Mouse (Mus musculus) heart, embryonic 16.5 days (tissue): ENCODE measurements around the gene Best1. TPM values are rescaled to one million over a fixed set of nuclear protein-coding genes. Genes with fewer than 3 reads are reported as not detected.

Experiments used
- ATAC-seq: fragments of 200-750 bp; cut with Nextera tagmentation; replicated peaks from 2 replicates; pipeline ENCODE4 v1.8.0; 2017; ENCODE audit warnings: moderate number of reproducible peaks; ENCODE audit not compliant: insufficient read depth, low FRiP score; ENCODE audit errors: extremely low read depth
- H3K27ac ChIP-seq: fragments of 300-500 bp; sonication (generic); 2 replicates; pipeline ENCODE4 v1.5.1; 2014; ENCODE audit warnings: mild to moderate bottlenecking, low read length, control low read depth, moderate library complexity
- H3K27me3 ChIP-seq: fragments of 300-500 bp; sonication (generic); 2 replicates; pipeline ENCODE4 v1.6.1; 2014; ENCODE audit warnings: low read length, mixed read lengths; ENCODE audit not compliant: control insufficient read depth, insufficient read depth
- H3K36me3 ChIP-seq: fragments of 300-500 bp; sonication (generic); 2 replicates; pipeline ENCODE4 v1.6.1; 2014; ENCODE audit not compliant: control insufficient read depth, insufficient read depth
- H3K4me1 ChIP-seq: fragments of 300-500 bp; sonication (generic); 2 replicates; pipeline ENCODE4 v1.6.1; 2014; ENCODE audit warnings: low read length, mixed read lengths; ENCODE audit not compliant: control insufficient read depth, insufficient read depth
- H3K4me2 ChIP-seq: fragments of 300-500 bp; sonication (generic); 2 replicates; pipeline ENCODE4 v1.6.1; 2014; ENCODE audit warnings: low read depth, mild to moderate bottlenecking, control low read depth, low read length
- H3K4me3 ChIP-seq: fragments of 300-500 bp; sonication (generic); 2 replicates; pipeline ENCODE4 v1.5.1; 2014; ENCODE audit warnings: mild to moderate bottlenecking, control low read depth, low read length
- H3K9ac ChIP-seq: fragments of 300-500 bp; sonication (generic); 2 replicates; pipeline ENCODE4 v1.6.1; 2014; ENCODE audit warnings: low read length, control low read depth
- H3K9me3 ChIP-seq: fragments of 300-500 bp; sonication (generic); replicated peaks from 2 replicates; pipeline ENCODE4 v1.6.1; 2016; ENCODE audit warnings: low read length; ENCODE audit not compliant: control insufficient read depth
- WGBS: fragments of 180-500 bp; shearing (Covaris S2); extraction: QIAGEN DNeasy Blood & Tissue Kit; methylation state at CpG from one replicate; pipeline ENCODE4 v1.1.7; 2014; 5-methylcytosine and 5-hydroxymethylcytosine counted together
- polyA plus RNA-seq: library from polyadenylated mRNA; unstranded; fragments of >200 nt; fragmentation: Nextera tagmentation; extraction: Ambion mirVana; gene quantifications from 2 replicates; pipeline ENCODE4 v1.2.1, GENCODE M21; 2015

Best1 gene
- polyA plus RNA-seq, 1 experiment from 2014 or later: 0.28 TPM

DNA sequence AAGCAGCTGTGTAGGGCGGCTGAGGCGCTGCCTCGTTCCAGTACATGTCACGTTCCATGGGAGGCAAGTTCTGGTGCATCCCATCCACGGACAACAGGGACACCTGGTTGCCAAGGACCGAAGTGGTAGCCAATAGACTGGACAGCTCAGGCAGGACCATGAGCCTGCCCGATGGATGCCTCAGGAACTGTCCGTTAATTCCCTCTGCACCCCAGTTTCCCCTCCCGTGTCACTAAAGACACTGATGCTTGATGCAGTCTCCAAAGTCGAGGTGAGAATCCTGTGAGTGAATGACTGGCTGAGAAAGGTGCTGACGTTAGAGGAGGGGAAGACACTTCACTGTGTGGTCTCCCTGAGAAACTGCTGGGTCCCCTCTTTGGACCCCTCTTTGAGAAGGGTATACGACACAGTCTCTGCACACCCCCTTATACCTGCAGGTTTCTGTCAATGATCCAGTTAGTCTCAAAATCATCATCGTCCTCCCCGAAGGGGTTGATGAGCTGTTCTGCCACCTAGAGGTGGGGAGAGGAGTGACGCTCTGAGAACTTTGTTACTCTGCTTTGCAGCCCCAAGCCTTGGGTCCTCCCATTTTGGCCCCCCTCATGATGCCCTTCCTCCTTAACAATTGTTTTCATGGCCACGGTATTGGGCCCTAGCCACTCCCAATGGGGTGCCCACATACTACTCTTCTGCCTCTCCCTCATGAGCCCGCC is 12.1 kb downstream of the Best1 start:
- Histone ChIP-seq H3K27me3 (no peaks in the 10 kb centered on the region), H3K4me3 (no peak overlapping the region), H3K4me2 (no peak overlapping the region), H3K27ac (no peak overlapping the region), H3K4me1 (peaks cover 2% of the 10 kb centered on the region; the same call in 1 of the 2 replicates), H3K9ac (no peak overlapping the region), H3K9me3 (no peaks in the 10 kb centered on the region), H3K36me3 (peaks cover 16% of the 10 kb centered on the region)
- no peak for ATAC-seq
- 62% methylated on average over 17 of the region's 17 CpGs for WGBS

GRCm38 (mm10) chr19:9987593-9987992 is 13.8 kb downstream of the Best1 start:
- Histone ChIP-seq H3K27ac (no peak overlapping the region), H3K9ac (no peak overlapping the region)

DNA sequence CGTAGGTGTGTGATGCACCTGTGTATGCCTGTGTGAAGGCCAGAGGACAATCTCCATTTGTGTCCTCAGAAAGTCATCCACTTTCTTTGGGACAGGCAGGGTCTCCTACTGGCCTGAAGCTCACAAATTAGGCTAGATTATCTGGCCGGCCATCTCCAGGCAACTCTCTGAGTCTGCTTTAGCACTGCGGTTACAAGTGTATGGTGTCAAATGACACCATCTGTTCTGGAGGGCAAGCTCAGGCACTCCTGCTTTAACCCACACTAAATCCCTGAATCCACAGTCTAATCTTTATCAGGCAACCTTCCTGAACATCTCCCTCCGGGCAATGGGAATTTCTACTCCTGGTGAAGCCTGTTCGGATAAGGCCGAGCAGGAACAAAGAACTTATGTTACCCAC is 14.2 kb downstream of the Best1 start:
- WGBS: 32% methylated on average over 6 of the region's 6 CpGs

More at GRCm38 (mm10) chr19:9987593-9987992, 13.8 kb downstream of the Best1 start:
- H3K27me3 ChIP-seq: no peaks in the 10 kb centered on the region
- peaks cover 19% of the 10 kb centered on the region for H3K36me3 ChIP-seq
- no peak for ATAC-seq
- no peak overlapping the region for H3K4me3 ChIP-seq
- H3K9me3 ChIP-seq: no peaks in the 10 kb centered on the region
- no peak overlapping the region for H3K4me2 ChIP-seq
- peaks cover 9% of the 10 kb centered on the region for H3K4me1 ChIP-seq

DNA sequence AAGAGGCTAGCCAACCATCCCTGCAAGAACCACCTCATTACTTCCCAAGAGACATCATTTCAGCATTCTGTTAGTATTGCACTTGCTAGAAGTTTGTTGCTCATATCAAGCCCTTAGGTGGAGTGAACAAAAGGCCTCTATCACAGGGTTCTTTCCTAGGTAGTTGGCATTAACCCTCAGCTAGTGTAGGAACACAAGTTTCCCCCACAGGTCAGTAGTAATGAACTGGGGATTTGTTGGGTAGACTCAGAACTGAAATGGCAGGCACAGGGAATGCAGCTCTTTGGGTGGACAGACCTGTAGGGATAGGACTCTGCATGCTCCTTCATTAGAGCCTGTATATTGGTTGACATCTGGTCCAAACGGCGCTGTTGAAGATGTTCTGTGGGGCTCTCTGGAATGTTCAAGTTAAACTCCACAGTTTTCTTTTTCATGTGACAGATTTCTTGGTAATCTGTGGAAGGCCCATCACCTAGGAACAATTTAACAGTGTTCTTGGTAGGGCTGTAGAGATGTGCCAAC is 15.5 kb downstream of the Best1 start:
- Histone ChIP-seq H3K4me2 (no peak overlapping the region), H3K27ac (no peak overlapping the region), H3K4me1 (peaks cover 17% of the 10 kb centered on the region), H3K36me3 (peaks cover 19% of the 10 kb centered on the region), H3K9ac (no peak overlapping the region), H3K27me3 (no peaks in the 10 kb centered on the region), H3K4me3 (no peak overlapping the region), H3K9me3 (no peaks in the 10 kb centered on the region)
- WGBS: 91% methylated on average over 2 of the region's 2 CpGs
- no peak for ATAC-seq

More for the DNA sequence above, 14.2 kb downstream of the Best1 start:
- Histone ChIP-seq H3K27me3 (no peaks in the 10 kb centered on the region), H3K27ac (no peak overlapping the region), H3K9me3 (no peaks in the 10 kb centered on the region), H3K4me3 (no peak overlapping the region), H3K4me2 (no peak overlapping the region), H3K4me1 (peaks cover 9% of the 10 kb centered on the region), H3K36me3 (peaks cover 19% of the 10 kb centered on the region), H3K9ac (no peak overlapping the region)
- no peak for ATAC-seq

- Histone ChIP-seq H3K27ac (no peak overlapping the region), H3K36me3 (peaks cover 19% of the 10 kb centered on the region), H3K4me1 (peaks cover 17% of the 10 kb centered on the region), H3K4me3 (no peak overlapping the region), H3K9ac (no peak overlapping the region), H3K9me3 (no peaks in the 10 kb centered on the region), H3K4me2 (no peak overlapping the region), H3K27me3 (no peaks in the 10 kb centered on the region)
- WGBS: 91% methylated on average over 6 of the region's 6 CpGs
- ATAC-seq: no peak
These were observed 16.1 kb downstream of the Best1 start for GRCm38 (mm10) chr19:9985190-9985899.

DNA sequence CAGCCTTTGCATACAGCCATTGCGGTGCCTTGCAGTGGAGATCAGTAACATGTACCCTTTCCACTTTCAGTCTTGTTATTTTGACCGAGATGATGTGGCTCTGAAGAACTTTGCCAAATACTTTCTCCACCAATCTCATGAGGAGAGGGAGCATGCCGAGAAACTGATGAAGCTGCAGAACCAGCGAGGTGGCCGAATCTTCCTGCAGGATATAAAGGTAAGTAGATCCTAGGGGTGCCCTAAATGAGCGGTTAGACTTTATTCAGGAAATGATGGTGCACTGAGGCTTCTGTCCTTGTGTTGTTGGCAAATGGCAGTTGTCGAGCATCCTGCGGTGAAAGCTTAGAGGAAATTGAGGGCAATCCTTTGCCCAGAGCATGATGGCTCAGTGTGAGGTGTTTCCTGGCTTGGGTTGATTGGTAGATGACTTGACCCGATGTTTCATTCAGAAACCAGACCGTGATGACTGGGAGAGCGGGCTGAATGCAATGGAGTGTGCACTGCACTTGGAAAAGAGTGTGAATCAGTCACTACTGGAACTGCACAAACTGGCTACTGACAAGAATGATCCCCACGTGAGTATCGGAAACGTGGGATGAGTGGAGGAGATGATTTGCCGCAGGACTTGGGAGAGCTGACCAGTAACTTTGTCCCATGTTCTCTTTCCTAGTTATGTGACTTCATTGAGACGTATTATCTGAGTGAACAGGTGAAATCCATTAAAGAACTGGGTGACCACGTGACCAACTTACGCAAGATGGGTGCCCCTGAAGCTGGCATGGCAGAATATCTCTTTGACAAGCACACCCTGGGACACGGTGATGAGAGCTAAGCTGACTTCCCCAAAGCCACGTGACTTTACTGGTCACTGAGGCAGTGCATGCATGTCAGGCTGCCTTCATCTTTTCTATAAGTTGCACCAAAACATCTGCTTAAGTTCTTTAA is 17.1 kb downstream of the Best1 start:
- no peaks in the 10 kb centered on the region for H3K9me3 ChIP-seq
- H3K4me3 ChIP-seq: peak overlapping the region; percentile 87
- H3K4me1 ChIP-seq: peaks cover 17% of the 10 kb centered on the region
- no peaks in the 10 kb centered on the region for H3K27me3 ChIP-seq
- 86% methylated on average over 20 of the region's 20 CpGs for WGBS
- peak overlapping the region; percentile 97 for H3K4me2 ChIP-seq
- peak overlapping the region; percentile 94; the same call in 1 of the 2 replicates for H3K9ac ChIP-seq
- H3K27ac ChIP-seq: no peak overlapping the region
- peaks cover 19% of the 10 kb centered on the region for H3K36me3 ChIP-seq
- no peak for ATAC-seq

GRCm38 (mm10) chr19:9982852-9983542 is 18.4 kb downstream of the Best1 start:
- peak overlapping the region; percentile 94 for H3K9ac ChIP-seq
- H3K4me3 ChIP-seq: peak overlapping the region; percentile 87
- H3K27ac ChIP-seq: peak overlapping the region; percentile 97
- H3K4me2 ChIP-seq: peak overlapping the region; percentile 97
- no peaks in the 10 kb centered on the region for H3K27me3 ChIP-seq
- under 1% methylated on average over 31 of the region's 31 CpGs for WGBS
- H3K4me1 ChIP-seq: peaks cover 27% of the 10 kb centered on the region
- H3K9me3 ChIP-seq: no peaks in the 10 kb centered on the region
- H3K36me3 ChIP-seq: peaks cover 19% of the 10 kb centered on the region
- ATAC-seq: peak; percentile 72

DNA sequence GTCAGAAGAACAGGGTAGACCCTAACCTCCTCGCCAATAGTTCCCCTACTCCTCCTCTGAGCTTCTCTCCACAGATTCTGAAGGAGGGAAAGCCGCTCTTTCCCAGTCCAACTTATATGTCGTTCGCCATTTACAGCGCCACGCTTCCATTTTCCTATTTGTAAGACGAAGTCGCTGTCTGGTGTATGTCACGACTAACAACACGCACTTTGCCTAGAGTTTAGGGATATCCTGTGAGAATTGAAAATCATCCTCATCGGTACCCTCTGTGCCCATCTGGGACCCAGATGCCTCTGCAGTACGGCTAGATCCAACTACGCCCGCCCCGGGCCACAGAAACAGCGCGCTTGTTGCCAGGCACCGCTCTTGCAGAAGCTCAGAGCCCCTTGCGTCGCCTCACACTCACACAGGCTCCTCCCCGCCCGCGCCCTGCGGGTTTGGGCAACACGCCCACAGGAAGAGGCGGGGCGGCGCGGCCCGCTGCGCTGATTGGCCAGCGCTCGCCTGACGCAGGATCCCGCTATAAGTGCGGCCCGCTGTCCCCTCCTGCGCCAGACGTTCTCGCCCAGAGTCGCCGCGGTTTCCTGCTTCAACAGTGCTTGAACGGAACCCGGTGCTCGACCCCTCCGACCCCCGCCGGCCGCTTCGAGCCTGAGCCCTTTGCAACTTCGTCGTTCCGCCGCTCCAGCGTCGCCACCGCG is 19.1 kb downstream of the Best1 start:
- Histone ChIP-seq H3K27ac (peak overlapping the region; percentile 97), H3K9ac (peak overlapping the region; percentile 94), H3K9me3 (no peaks in the 10 kb centered on the region), H3K36me3 (peaks cover 19% of the 10 kb centered on the region), H3K4me2 (peak overlapping the region; percentile 97), H3K4me3 (peak overlapping the region; percentile 87), H3K27me3 (no peaks in the 10 kb centered on the region), H3K4me1 (peaks cover 29% of the 10 kb centered on the region)
- WGBS: under 1% methylated on average over 59 of the region's 59 CpGs
- peak; percentile 97 for ATAC-seq
